Mouse (Mus musculus) limb, embryonic 15.5 days (tissue): ENCODE results near the gene Pla2g4a. TPM values are rescaled to one million over a fixed set of nuclear protein-coding genes. Genes with fewer than 3 reads are reported as not detected.

ENCODE experiments used
- ATAC-seq: fragments of 200-750 bp; cut with Nextera tagmentation; 2 replicates; pipeline ENCODE4 v1.8.0; 2017; ENCODE audit warnings: low read depth, moderate TSS enrichment; ENCODE audit not compliant: insufficient number of reproducible peaks, low FRiP score, low TSS enrichment
- H3K27ac ChIP-seq: fragments of 300-500 bp; sonication (generic); 2 replicates; pipeline ENCODE4 v1.5.1; 2015; ENCODE audit warnings: moderate library complexity, mild to moderate bottlenecking, inconsistent platforms
- H3K27me3 ChIP-seq: fragments of 300-500 bp; sonication (generic); 2 replicates; pipeline ENCODE4 v1.6.1; 2015; ENCODE audit warnings: inconsistent platforms
- H3K36me3 ChIP-seq: fragments of 300-500 bp; sonication (generic); 2 replicates; pipeline ENCODE4 v1.6.1; 2015; ENCODE audit warnings: inconsistent platforms
- H3K4me1 ChIP-seq: fragments of 300-500 bp; sonication (generic); 2 replicates; pipeline ENCODE4 v1.6.1; 2015; ENCODE audit warnings: inconsistent platforms
- H3K4me2 ChIP-seq: fragments of 300-500 bp; sonication (generic); 2 replicates; pipeline ENCODE4 v1.6.1; 2015; ENCODE audit warnings: mild to moderate bottlenecking, inconsistent platforms
- H3K4me3 ChIP-seq: fragments of 300-500 bp; sonication (generic); 2 replicates; pipeline ENCODE4 v1.5.1; 2015; ENCODE audit warnings: mild to moderate bottlenecking, inconsistent platforms
- H3K9ac ChIP-seq: fragments of 300-500 bp; sonication (generic); 2 replicates; pipeline ENCODE4 v1.6.1; 2015; ENCODE audit warnings: inconsistent platforms
- H3K9me3 ChIP-seq: fragments of 300-500 bp; sonication (generic); 2 replicates; pipeline ENCODE4 v1.6.1; 2016; ENCODE audit warnings: inconsistent platforms
- WGBS: fragments of 180-500 bp; shearing (Covaris S2); methylation state at CpG from one replicate; pipeline ENCODE4 v1.1.7; 2015; 5-methylcytosine and 5-hydroxymethylcytosine counted together
- polyA plus RNA-seq: library from polyadenylated mRNA; unstranded; fragments of >200 nt; fragmentation: Nextera tagmentation; extraction: Ambion mirVana; gene quantifications from 2 replicates; pipeline ENCODE4 v1.2.1, GENCODE M21; 2015

The Pla2g4a gene
- 17.4 and 19.5 TPM in 2 replicates for polyA plus RNA-seq

- Histone ChIP-seq H3K27ac (peak within 1 kb of the TSS; percentile 94), H3K9me3 (no peaks in the 10 kb centered on the region), H3K36me3 (no peaks in the 10 kb centered on the region), H3K27me3 (no peaks in the 10 kb centered on the region), H3K4me1 (no peaks in the 10 kb centered on the region), H3K9ac (peak within 1 kb of the TSS; percentile 51; the same call in 1 of the 2 replicates), H3K4me3 (peak within 1 kb of the TSS; percentile 55), H3K4me2 (peak within 1 kb of the TSS; percentile 69)
- ATAC-seq = peak; percentile 80
- 5% methylated on average over 15 of the region's 15 CpGs for WGBS
These were observed at the start of gene Pla2g4a for GRCm38 (mm10) chr1:149960734-149961424. Gene Pla2g4a (minus strand): TSS chr1:149961290.

GRCm38 (mm10) chr1:150010629-150010979, 49.5 kb upstream of the Pla2g4a start:
- Histone ChIP-seq H3K4me1 (no peaks in the 10 kb centered on the region), H3K9ac (no peak overlapping the region), H3K4me3 (no peak overlapping the region), H3K4me2 (no peak overlapping the region), H3K9me3 (no peaks in the 10 kb centered on the region), H3K27ac (no peak overlapping the region), H3K27me3 (no peaks in the 10 kb centered on the region), H3K36me3 (no peaks in the 10 kb centered on the region)
- 57% methylated on average over 4 of the region's 4 CpGs for WGBS
- ATAC-seq = no peak

- 85% methylated on average over 18 of the region's 18 CpGs for WGBS
- H3K27me3 ChIP-seq = no peaks in the 10 kb centered on the region
- H3K4me1 ChIP-seq = no peaks in the 10 kb centered on the region
- H3K9ac ChIP-seq = no peak overlapping the region
- no peak overlapping the region for H3K27ac ChIP-seq
- no peaks in the 10 kb centered on the region for H3K36me3 ChIP-seq
- no peak for ATAC-seq
- no peak overlapping the region for H3K4me3 ChIP-seq
- no peaks in the 10 kb centered on the region for H3K9me3 ChIP-seq
- no peak overlapping the region for H3K4me2 ChIP-seq
These were observed 49.0 kb upstream of the Pla2g4a start for GRCm38 (mm10) chr1:150009968-150010628.

- H3K9ac ChIP-seq = no peak overlapping the region
- no peak overlapping the region for H3K4me3 ChIP-seq
- H3K27me3 ChIP-seq = no peaks in the 10 kb centered on the region
- 74% methylated on average over 9 of the region's 9 CpGs for WGBS
- H3K4me2 ChIP-seq = no peak overlapping the region
- H3K27ac ChIP-seq = no peak overlapping the region
- no peaks in the 10 kb centered on the region for H3K4me1 ChIP-seq
- no peak for ATAC-seq
- H3K9me3 ChIP-seq = no peaks in the 10 kb centered on the region
- no peaks in the 10 kb centered on the region for H3K36me3 ChIP-seq
These were observed 48.0 kb upstream of the Pla2g4a start for GRCm38 (mm10) chr1:150009134-150009533.

- Histone ChIP-seq H3K9me3 (no peaks in the 10 kb centered on the region), H3K27ac (no peak overlapping the region), H3K4me1 (no peaks in the 10 kb centered on the region), H3K27me3 (no peaks in the 10 kb centered on the region), H3K36me3 (no peaks in the 10 kb centered on the region), H3K9ac (no peak overlapping the region), H3K4me3 (no peak overlapping the region), H3K4me2 (no peak overlapping the region)
- WGBS = 73% methylated on average over 1 of the region's 1 CpGs
- ATAC-seq = no peak
These were observed 14.5 kb upstream of the Pla2g4a start for GRCm38 (mm10) chr1:149975626-149976025.

GRCm38 (mm10) chr1:149965826-149966225, 4.7 kb upstream of the Pla2g4a start:
- H3K9me3 ChIP-seq = no peaks in the 10 kb centered on the region
- WGBS = 41% methylated on average over 1 of the region's 1 CpGs
- no peak overlapping the region for H3K4me3 ChIP-seq
- no peak for ATAC-seq
- H3K36me3 ChIP-seq = no peaks in the 10 kb centered on the region
- H3K4me1 ChIP-seq = no peaks in the 10 kb centered on the region
- H3K9ac ChIP-seq = no peak overlapping the region
- no peaks in the 10 kb centered on the region for H3K27me3 ChIP-seq
- H3K4me2 ChIP-seq = no peak overlapping the region
- no peak overlapping the region for H3K27ac ChIP-seq

GRCm38 (mm10) chr1:149961425-149962303, 574 bp upstream of the Pla2g4a start:
- peak; percentile 52; the same call in 1 of the 2 replicates for ATAC-seq

GRCm38 (mm10) chr1:149960251-149960650, 839 bp downstream of the Pla2g4a start:
- Histone ChIP-seq H3K4me2 (peak overlapping the region; percentile 69), H3K9ac (no peak overlapping the region), H3K4me3 (peak overlapping the region; percentile 55), H3K4me1 (no peaks in the 10 kb centered on the region), H3K27ac (peak overlapping the region; percentile 94; the same call in 1 of the 2 replicates), H3K36me3 (no peaks in the 10 kb centered on the region), H3K27me3 (no peaks in the 10 kb centered on the region), H3K9me3 (no peaks in the 10 kb centered on the region)
- no peak for ATAC-seq
- WGBS = 93% methylated on average over 4 of the region's 4 CpGs

More at GRCm38 (mm10) chr1:149961425-149962303, 574 bp upstream of the Pla2g4a start:
- H3K9me3 ChIP-seq = no peaks in the 10 kb centered on the region
- no peaks in the 10 kb centered on the region for H3K4me1 ChIP-seq
- H3K4me2 ChIP-seq = peak overlapping the region; percentile 69
- 55% methylated on average over 9 of the region's 9 CpGs for WGBS
- peak overlapping the region; percentile 55 for H3K4me3 ChIP-seq
- H3K27ac ChIP-seq = peak overlapping the region; percentile 94; the same call in 1 of the 2 replicates
- H3K27me3 ChIP-seq = no peaks in the 10 kb centered on the region
- H3K36me3 ChIP-seq = no peaks in the 10 kb centered on the region
- H3K9ac ChIP-seq = no peak overlapping the region

- no peaks in the 10 kb centered on the region for H3K27me3 ChIP-seq
- 76% methylated on average over 1 of the region's 1 CpGs for WGBS
- H3K4me3 ChIP-seq = no peak overlapping the region
- no peaks in the 10 kb centered on the region for H3K9me3 ChIP-seq
- ATAC-seq = no peak
- no peak overlapping the region for H3K4me2 ChIP-seq
- H3K4me1 ChIP-seq = no peaks in the 10 kb centered on the region
- no peak overlapping the region for H3K9ac ChIP-seq
- H3K27ac ChIP-seq = no peak overlapping the region
- no peaks in the 10 kb centered on the region for H3K36me3 ChIP-seq
These were observed 2.0 kb downstream of the Pla2g4a start for GRCm38 (mm10) chr1:149959069-149959468.

GRCm38 (mm10) chr1:149955482-149955881, 5.6 kb downstream of the Pla2g4a start:
- no peak for ATAC-seq
- Histone ChIP-seq H3K4me1 (no peaks in the 10 kb centered on the region), H3K9ac (no peak overlapping the region), H3K4me2 (no peak overlapping the region), H3K27ac (no peak overlapping the region), H3K4me3 (no peak overlapping the region), H3K36me3 (no peaks in the 10 kb centered on the region), H3K9me3 (no peaks in the 10 kb centered on the region), H3K27me3 (no peaks in the 10 kb centered on the region)
- 79% methylated on average over 4 of the region's 4 CpGs for WGBS

- no peak overlapping the region for H3K4me2 ChIP-seq
- no peak for ATAC-seq
- no peaks in the 10 kb centered on the region for H3K4me1 ChIP-seq
- no peak overlapping the region for H3K9ac ChIP-seq
- H3K4me3 ChIP-seq = no peak overlapping the region
- 90% methylated on average over 6 of the region's 6 CpGs for whole genome bisulfite sequencing
- no peak overlapping the region for H3K27ac ChIP-seq
- H3K36me3 ChIP-seq = no peaks in the 10 kb centered on the region
- no peaks in the 10 kb centered on the region for H3K9me3 ChIP-seq
- H3K27me3 ChIP-seq = no peaks in the 10 kb centered on the region
These were observed 7.1 kb downstream of the Pla2g4a start for GRCm38 (mm10) chr1:149954026-149954425.

- no peak for ATAC-seq
- Histone ChIP-seq H3K9ac (no peak overlapping the region), H3K4me2 (no peak overlapping the region), H3K27me3 (no peaks in the 10 kb centered on the region), H3K36me3 (no peaks in the 10 kb centered on the region), H3K9me3 (no peaks in the 10 kb centered on the region), H3K4me1 (no peaks in the 10 kb centered on the region), H3K27ac (no peak overlapping the region), H3K4me3 (no peak overlapping the region)
These were observed 9.0 kb downstream of the Pla2g4a start for GRCm38 (mm10) chr1:149952050-149952449.
